Mouse (Mus musculus) kidney, embryonic 16.5 days (tissue): ENCODE data around the gene Grik4. TPM values are rescaled to one million over a fixed set of nuclear protein-coding genes. Genes with fewer than 3 reads are reported as not detected.
A peak's percentile ranks its signal among the peaks of the same experiment; 100 is the strongest.

Experiments
- ATAC-seq: fragments of 200-750 bp; cut with Nextera tagmentation; 2 replicates; pipeline ENCODE4 v1.8.0; 2017; ENCODE audit warnings: moderate TSS enrichment; ENCODE audit not compliant: low FRiP score, low TSS enrichment
- H3K27ac ChIP-seq: fragments of 300-500 bp; sonication (generic); 2 replicates; pipeline ENCODE4 v1.5.1; 2014; ENCODE audit warnings: low read length
- H3K27me3 ChIP-seq: fragments of 300-500 bp; sonication (generic); 2 replicates; pipeline ENCODE4 v1.6.1; 2014; ENCODE audit warnings: low read length, control low read depth, mixed read lengths; ENCODE audit not compliant: insufficient read depth
- H3K36me3 ChIP-seq: fragments of 300-500 bp; sonication (generic); 2 replicates; pipeline ENCODE4 v1.6.1; 2014; ENCODE audit warnings: low read length, control low read depth, mixed read lengths; ENCODE audit not compliant: insufficient read depth
- H3K4me1 ChIP-seq: fragments of 300-500 bp; sonication (generic); 2 replicates; pipeline ENCODE4 v1.6.1; 2014; ENCODE audit warnings: low read length, control low read depth, mixed read lengths; ENCODE audit not compliant: insufficient read depth
- H3K4me2 ChIP-seq: fragments of 300-500 bp; sonication (generic); replicated peaks from 2 replicates; pipeline ENCODE4 v1.6.1; 2014; ENCODE audit warnings: low read depth, low read length
- H3K4me3 ChIP-seq: fragments of 300-500 bp; sonication (generic); 2 replicates; pipeline ENCODE4 v1.5.1; 2014; ENCODE audit warnings: mild to moderate bottlenecking, low read length
- H3K9ac ChIP-seq: fragments of 300-500 bp; sonication (generic); replicated peaks from 2 replicates; pipeline ENCODE4 v1.6.1; 2014; ENCODE audit warnings: low read length
- H3K9me3 ChIP-seq: fragments of 300-500 bp; sonication (generic); 2 replicates; pipeline ENCODE4 v1.6.1; 2016; ENCODE audit warnings: low read length, control low read depth
- WGBS: fragments of 180-500 bp; shearing (Covaris S2); extraction: QIAGEN DNeasy Blood & Tissue Kit; methylation state at CpG from one replicate; pipeline ENCODE4 v1.1.7; 2014; 5-methylcytosine and 5-hydroxymethylcytosine counted together
- polyA plus RNA-seq: library from polyadenylated mRNA; unstranded; fragments of >200 nt; fragmentation: Nextera tagmentation; extraction: Ambion mirVana; gene quantifications from 2 replicates; pipeline ENCODE4 v1.2.1, GENCODE M21; 2015

The Grik4 gene
- polyA plus RNA-seq, 1 experiment from 2014 or later = 3.3 TPM

GRCm38 (mm10) chr9:42722501-42722900 lies 221.8 kb downstream of the Grik4 start:
- H3K27me3 ChIP-seq = no peaks in the 10 kb centered on the region
- H3K4me3 ChIP-seq = no peak overlapping the region
- 13% methylated on average over 4 of the region's 4 CpGs for WGBS
- no peaks in the 10 kb centered on the region for H3K9me3 ChIP-seq
- no peaks in the 10 kb centered on the region for H3K36me3 ChIP-seq
- H3K9ac ChIP-seq = peak overlapping the region; percentile 25; the same call in 1 of the 2 replicates
- no peak overlapping the region; the same call in 1 of the 2 replicates for H3K4me2 ChIP-seq
- peak; percentile 95 for ATAC-seq
- H3K4me1 ChIP-seq = peaks cover 53% of the 10 kb centered on the region
- peak overlapping the region; percentile 88 for H3K27ac ChIP-seq

GRCm38 (mm10) chr9:42721718-42722117 lies 222.6 kb downstream of the Grik4 start:
- Histone ChIP-seq H3K27me3 (no peaks in the 10 kb centered on the region), H3K36me3 (no peaks in the 10 kb centered on the region), H3K9me3 (no peaks in the 10 kb centered on the region), H3K4me3 (no peak overlapping the region), H3K27ac (peak overlapping the region; percentile 88), H3K9ac (no peak overlapping the region), H3K4me2 (no peak overlapping the region), H3K4me1 (peaks cover 46% of the 10 kb centered on the region)
- ATAC-seq = no peak
- WGBS = 69% methylated on average over 9 of the region's 9 CpGs

- peaks cover 44% of the 10 kb centered on the region for H3K4me1 ChIP-seq
- H3K27me3 ChIP-seq = no peaks in the 10 kb centered on the region
- no peak overlapping the region for H3K4me2 ChIP-seq
- H3K9ac ChIP-seq = no peak overlapping the region
- no peak for ATAC-seq
- H3K27ac ChIP-seq = peak overlapping the region; percentile 88
- no peaks in the 10 kb centered on the region for H3K36me3 ChIP-seq
- H3K9me3 ChIP-seq = no peaks in the 10 kb centered on the region
- 74% methylated on average over 4 of the region's 4 CpGs for WGBS
- no peak overlapping the region for H3K4me3 ChIP-seq
Measured at GRCm38 (mm10) chr9:42721146-42721545, 223.1 kb downstream of the Grik4 start.

- WGBS = 88% methylated on average over 8 of the region's 8 CpGs
- no peak overlapping the region for H3K4me2 ChIP-seq
- no peak overlapping the region for H3K4me3 ChIP-seq
- H3K9me3 ChIP-seq = no peaks in the 10 kb centered on the region
- no peak overlapping the region for H3K27ac ChIP-seq
- no peak for ATAC-seq
- no peaks in the 10 kb centered on the region for H3K36me3 ChIP-seq
- H3K27me3 ChIP-seq = no peaks in the 10 kb centered on the region
- H3K9ac ChIP-seq = no peak overlapping the region
- H3K4me1 ChIP-seq = peaks cover 6% of the 10 kb centered on the region
Measured at GRCm38 (mm10) chr9:42713912-42714311, 230.4 kb downstream of the Grik4 start.

- peaks cover 21% of the 10 kb centered on the region for H3K4me1 ChIP-seq
- no peaks in the 10 kb centered on the region for H3K36me3 ChIP-seq
- no peak for ATAC-seq
- H3K9ac ChIP-seq = no peak overlapping the region
- H3K27ac ChIP-seq = no peak overlapping the region
- no peak overlapping the region for H3K4me2 ChIP-seq
- H3K27me3 ChIP-seq = no peaks in the 10 kb centered on the region
- WGBS = 77% methylated on average over 7 of the region's 7 CpGs
- no peak overlapping the region for H3K4me3 ChIP-seq
- H3K9me3 ChIP-seq = no peaks in the 10 kb centered on the region
Measured at GRCm38 (mm10) chr9:42705848-42706247, 238.4 kb downstream of the Grik4 start.

GRCm38 (mm10) chr9:42703191-42703854 lies 241.0 kb downstream of the Grik4 start:
- WGBS = 6% methylated on average over 8 of the region's 8 CpGs
- Histone ChIP-seq H3K4me3 (no peak overlapping the region), H3K4me1 (peaks cover 21% of the 10 kb centered on the region), H3K9ac (0 out of 2 replicates have a peak overlapping the region, but pooled peaks have one; percentile 13), H3K27me3 (no peaks in the 10 kb centered on the region), H3K27ac (peak overlapping the region; percentile 86), H3K36me3 (no peaks in the 10 kb centered on the region), H3K9me3 (peaks cover 2% of the 10 kb centered on the region; the same call in 1 of the 2 replicates), H3K4me2 (peak overlapping the region; percentile 16; the same call in 1 of the 2 replicates)
- ATAC-seq = peak; percentile 83

- peak overlapping the region; percentile 86 for H3K27ac ChIP-seq
- ATAC-seq = peak; percentile 74
- no peak overlapping the region for H3K9ac ChIP-seq
- H3K4me1 ChIP-seq = peaks cover 21% of the 10 kb centered on the region
- peak overlapping the region; percentile 16; the same call in 1 of the 2 replicates for H3K4me2 ChIP-seq
- no peaks in the 10 kb centered on the region for H3K27me3 ChIP-seq
- no peak overlapping the region for H3K4me3 ChIP-seq
- WGBS = 43% methylated on average over 11 of the region's 11 CpGs
- peaks cover 4% of the 10 kb centered on the region; the same call in 1 of the 2 replicates for H3K9me3 ChIP-seq
- no peaks in the 10 kb centered on the region for H3K36me3 ChIP-seq
Measured at GRCm38 (mm10) chr9:42702231-42703132, 241.8 kb downstream of the Grik4 start.

- ATAC-seq = no peak
- Histone ChIP-seq H3K27me3 (no peaks in the 10 kb centered on the region), H3K9ac (no peak overlapping the region), H3K4me1 (peaks cover 21% of the 10 kb centered on the region), H3K9me3 (peaks cover 7% of the 10 kb centered on the region; the same call in 1 of the 2 replicates), H3K4me3 (no peak overlapping the region), H3K27ac (peak overlapping the region; percentile 86), H3K4me2 (no peak overlapping the region), H3K36me3 (no peaks in the 10 kb centered on the region)
- WGBS = 58% methylated on average over 5 of the region's 5 CpGs
Measured at GRCm38 (mm10) chr9:42701729-42702128, 242.6 kb downstream of the Grik4 start.

- Histone ChIP-seq H3K4me2 (no peak overlapping the region), H3K9me3 (peaks cover 7% of the 10 kb centered on the region; the same call in 1 of the 2 replicates), H3K36me3 (no peaks in the 10 kb centered on the region), H3K4me1 (0 out of 2 replicates have a peak, but pooled peaks cover 4% of the 10 kb centered on the region), H3K27me3 (no peaks in the 10 kb centered on the region), H3K9ac (no peak overlapping the region), H3K27ac (no peak overlapping the region), H3K4me3 (no peak overlapping the region)
- ATAC-seq = no peak
- 80% methylated on average over 8 of the region's 8 CpGs for WGBS
Measured at GRCm38 (mm10) chr9:42693024-42693423, 251.3 kb downstream of the Grik4 start.
